Mouse (Mus musculus) lung, postnatal 36 days (tissue): Measurements from ENCODE around the gene Prune1.
A peak's percentile ranks its signal among the peaks of the same experiment; 100 is the strongest.
"Not testable (repeated sequence)": the region's sequence is repeated elsewhere in the genome, so short reads cannot be mapped to it uniquely, and the experiment has no call there.

Experiments used
- DNase-seq: peaks from one replicate; pipeline ENCODE4 v3.0.0; 2022; ENCODE audit warnings: mixed read lengths

Gene Prune1

DNA sequence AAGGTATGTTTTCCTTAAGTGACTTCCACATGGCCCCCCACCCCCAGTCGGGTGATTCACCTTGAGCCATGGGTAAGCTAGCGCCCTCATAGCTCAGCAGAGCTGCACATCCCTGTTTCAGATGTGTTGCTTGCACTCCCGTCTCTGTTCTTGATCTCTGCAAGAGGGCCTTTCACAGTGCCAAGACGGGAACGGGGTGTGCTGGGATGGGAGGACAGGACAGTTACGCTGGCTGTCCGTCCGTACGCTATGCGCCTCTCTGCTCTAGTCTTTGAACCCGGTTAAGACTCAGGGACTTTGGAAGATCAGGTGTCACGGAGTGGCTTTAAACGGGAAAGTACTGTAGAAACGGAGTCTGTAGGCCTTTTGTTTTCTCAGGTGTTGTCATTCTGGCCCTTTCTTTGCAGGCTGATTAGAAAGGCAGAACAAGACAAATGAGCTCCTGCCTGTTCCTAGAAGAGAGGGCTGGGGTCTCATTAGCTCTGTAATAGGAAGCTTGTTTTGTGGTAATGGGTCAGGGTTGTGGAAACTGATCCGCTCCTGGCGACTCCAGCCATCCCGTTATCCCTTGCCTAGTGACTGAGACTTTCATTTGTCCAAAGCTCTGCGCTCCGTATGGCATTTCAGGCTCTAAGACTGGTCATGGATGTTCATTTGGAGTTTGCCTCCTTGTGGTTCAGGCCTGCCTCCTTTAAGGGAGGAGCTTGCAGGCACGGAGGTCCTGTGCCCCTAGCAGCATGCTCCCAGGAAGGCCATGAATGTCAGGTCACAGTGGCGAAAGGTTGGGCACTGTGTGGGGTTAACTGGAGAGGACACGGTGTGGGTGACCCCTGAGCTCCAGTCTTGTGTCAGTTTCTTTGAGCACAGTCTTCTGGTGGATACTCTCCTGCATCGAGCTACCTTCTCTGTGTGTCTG lies 46.2 kb downstream of the Prune1 start:
- DNase-seq = no peak

DNA sequence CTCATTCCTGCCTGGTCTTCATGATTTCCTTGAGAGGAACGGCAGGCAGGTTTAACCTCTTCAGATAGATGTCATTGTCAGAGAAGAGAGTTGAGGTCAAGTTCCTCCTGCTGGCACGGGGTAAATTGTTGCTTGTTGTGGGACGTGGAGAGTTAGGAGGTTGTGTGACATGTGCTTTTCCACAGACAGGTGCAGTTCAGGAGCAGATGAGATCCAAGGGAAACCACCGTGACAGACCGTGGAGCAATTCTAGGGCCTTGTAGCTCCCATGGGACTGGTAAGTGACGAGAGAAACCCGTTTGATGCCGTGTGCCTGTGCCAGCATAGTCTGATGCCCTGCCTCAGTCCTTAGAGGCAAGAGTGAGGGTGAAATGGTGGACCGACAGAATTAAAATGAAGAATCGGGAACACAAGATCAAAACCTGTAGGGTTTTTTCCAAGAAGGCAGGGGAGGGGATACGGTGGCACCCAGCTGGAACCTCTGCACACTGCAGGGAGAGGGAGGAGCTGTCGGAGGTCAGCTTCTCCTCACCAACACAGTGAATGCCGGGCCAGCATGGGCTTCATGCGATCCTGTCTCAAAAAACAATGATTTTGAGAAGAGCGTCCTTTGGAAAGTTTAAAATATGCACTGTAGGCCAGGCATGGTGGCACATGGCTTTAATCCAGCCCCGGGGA lies 48.4 kb downstream of the Prune1 start:
- no peak for DNase-seq

DNA sequence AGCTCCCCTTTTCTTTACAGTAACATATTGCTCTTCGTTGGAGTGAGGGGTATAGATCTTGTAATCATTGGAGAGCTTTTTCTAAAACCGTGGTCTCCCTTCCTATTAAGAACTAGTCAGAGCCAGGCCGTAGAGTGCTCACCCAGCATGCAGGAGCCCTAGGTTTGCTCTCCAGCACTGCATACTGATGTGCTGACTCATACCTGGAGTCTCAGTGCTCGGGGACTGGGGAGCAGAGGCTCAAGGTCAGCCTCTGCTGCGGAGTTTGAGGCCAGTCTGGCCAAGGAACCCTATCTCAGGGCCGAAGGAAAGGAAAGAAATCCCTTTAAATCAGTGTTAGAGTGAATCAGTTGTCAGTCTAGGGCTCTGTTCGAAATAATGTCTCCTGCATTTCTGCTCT lies 49.1 kb downstream of the Prune1 start:
- peak; percentile 58 for DNase-seq

DNA sequence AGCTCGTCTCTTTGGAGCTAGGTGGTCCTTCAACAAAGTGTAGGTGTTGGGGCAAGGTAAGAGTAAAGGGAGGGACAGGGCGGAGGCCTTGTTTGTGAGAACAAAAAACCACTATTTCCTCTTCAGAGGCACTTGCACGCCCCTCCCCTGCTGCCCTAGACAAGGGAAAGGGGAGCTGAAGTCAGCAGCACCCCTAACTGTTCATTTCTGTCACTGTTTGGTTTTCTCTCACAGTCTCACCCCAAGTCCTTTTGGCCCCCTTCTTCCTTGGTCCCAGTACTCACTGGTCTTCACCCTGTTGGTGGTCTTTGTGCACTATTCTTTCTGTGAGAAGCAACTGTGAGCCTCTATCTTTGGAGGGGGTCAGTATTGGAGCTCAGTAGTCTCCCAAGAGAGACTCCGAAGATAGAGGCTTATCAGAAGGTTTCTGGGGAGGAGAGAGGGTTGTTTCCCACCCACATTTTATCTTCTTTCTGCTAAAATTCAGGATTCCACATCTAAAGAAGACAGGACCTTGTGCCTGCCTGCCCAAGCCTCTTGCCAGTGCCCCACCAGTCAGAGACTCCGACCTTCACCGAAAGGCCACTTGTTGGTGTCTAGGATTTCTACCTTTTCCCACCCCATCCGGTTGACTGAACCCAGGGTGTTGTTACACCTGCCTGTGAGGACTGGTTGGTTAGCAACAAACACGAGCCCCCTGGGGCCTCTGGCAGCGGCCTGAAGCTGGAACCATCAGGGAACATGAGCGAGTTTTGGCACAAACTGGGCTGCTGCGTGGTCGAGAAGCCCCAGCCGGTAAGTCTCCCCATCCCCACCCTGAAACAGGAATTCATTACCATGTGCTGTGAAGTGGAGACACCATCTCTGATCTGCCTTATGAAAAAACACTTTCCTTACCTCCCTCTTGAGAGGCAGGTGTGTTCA lies 50.3 kb downstream of the Prune1 start, which contains the start of gene Mllt11:
Gene Mllt11 (minus strand): TSS at position 874 of the 924 bp plus-strand sequence.
- peak; percentile 69 for DNase-seq

DNA sequence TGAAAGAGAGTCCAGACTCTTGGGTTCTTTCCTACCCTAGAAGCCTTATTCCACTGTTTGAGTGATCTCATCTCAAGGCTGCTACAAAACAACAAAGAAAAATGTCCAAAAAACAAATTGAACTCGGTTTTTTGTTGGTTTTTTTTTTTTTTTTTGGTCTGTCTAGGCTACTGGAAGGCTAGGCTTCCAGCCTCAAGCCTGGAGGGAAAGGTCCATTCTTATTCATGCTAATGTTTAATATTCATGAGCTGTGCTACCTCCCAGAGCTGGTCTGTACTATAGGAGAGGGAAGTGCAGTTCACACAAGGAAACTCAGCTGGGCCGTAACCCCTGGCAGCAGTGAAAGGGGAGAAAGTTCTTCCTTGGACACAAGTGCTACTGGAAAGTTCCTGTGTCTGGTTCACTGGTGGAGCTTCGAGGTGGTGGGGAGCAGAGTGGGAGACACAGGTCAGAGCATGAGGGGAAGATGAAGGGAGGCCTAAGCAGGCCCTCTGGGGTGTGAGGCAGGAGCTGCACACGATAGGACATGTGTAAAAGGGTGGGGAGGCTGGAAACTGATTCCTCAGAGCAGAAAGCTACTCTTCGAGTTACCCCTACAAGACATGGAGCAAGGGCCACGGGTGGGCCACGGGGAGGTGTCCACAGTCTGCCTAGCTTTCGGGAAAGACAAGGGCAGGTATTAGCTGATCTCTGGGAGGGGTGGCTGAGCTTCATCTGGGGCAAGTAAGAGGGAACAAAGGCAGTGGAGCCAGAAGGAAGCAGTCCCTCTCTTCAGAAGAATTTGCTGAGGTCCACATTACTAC lies 51.2 kb downstream of the Prune1 start:
- peak; percentile 42 for DNase-seq

DNA sequence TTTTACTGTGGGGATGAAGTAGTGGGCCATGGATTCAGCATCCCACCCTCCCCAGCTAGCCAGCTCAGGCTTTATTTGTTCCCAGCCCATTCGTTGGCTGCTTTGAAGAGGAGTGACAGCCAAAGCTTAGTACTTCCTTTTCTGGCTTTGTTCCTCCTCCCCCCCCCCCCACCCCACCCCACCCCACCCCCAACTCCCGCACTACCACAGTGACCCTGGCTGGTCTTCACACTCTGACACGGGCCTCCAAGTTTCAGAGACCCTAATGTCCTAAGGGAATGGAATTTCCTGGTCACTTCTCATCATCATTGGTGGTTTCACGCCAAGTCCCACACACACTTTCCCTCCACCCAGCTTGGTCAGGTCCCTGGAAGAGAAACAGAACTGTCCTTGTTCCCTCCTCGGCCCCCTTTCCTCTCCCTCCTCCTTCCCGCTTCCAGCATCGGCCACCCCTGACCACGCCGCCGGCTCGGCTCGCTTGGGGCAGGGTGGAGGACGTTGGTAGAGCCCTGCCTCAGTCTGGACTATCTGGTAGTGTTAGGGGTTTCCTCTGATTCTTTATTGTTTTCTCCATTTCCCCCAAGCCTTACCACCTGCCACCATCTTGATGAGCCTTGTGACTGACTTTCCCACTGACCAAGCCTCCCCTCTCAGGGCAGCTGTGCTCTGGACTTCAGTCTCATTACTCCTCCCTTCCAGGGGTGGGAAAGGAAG lies 51.9 kb downstream of the Prune1 start:
- DNase-seq = peak; percentile 68

DNA sequence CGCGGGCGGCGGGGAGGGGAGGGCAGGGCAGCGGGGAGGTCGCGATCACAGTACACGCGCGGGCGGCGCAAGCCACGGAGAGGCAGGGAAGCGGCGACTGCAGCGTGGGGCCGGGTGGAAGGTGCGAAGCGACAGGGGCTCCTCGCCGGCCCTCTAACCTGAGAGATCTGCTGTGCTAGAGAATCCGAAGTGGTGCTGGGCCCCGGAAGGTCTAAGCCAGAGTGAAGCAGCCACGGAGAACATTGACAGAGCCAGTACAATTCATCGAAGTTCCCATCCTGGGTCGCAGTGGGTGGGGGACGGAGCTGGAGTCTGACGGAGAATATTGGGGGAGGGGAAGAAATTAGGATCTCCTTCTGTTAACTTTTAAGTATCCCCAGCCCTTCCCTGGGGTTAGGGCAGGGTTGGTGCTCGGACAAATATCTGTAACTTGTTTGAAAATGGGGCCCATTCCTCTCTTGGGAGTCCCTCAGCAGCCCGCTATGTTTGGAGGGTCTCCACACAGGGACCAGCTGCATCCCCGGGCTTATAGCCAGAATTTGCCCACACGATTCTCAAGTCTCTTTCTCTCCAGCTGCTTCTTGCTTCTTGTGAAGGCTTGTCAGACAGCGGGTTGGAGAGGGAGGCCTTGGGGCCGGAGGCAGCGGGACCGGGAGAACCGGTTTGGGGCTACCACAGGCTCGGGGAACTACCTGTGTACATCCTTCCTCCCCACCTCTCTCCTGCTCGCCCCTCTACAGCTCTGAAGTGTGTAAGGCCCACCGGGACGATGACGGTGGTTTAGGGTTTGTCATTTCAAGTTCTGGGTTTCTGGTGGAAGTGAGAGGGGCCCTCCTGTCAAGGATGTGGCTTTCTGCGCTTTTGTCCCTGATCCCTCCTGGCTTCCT lies 52.7 kb downstream of the Prune1 start:
- peak; percentile 75 for DNase-seq

DNA sequence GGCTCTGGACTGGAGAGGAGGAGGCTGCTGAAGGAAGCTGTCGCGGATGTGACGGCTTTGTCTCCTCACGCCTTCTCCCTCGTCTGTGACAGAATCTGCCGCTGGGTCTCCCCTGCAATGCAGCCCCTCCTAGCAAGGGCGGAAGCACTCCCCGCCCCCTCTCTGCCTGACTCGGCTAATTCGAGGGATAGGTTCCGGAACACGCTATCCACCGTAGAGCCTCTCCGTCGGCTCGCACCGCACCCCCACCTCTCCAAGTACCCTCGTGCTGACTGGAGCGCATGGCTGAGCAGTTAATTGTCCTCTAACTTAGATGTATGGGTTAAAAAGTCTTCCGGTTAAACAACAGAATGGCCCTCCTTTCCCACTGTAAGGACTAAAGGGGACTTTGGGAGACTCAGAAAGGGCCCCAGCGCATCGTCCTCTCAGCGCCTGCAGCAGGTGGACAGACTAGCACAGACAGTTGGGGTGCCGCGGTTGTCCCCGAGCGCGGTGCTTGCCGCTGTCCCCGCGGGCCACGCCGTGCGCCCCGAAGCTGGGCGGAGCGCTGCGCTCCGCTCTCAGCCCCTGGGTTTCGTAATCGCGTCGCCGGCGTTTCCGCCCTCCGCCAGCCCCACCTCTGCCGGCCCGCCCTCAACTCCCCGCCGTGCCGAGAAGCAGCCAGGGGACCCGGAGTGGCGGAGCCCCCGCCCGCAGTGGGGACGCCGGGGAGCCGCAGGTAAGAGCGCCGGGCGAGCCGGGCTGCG lies 53.6 kb downstream of the Prune1 start, which contains the start of gene Cdc42se1:
Gene Cdc42se1 (plus strand): TSS at position 585 of the 746 bp plus-strand sequence.
- peak; percentile 90 for DNase-seq

DNA sequence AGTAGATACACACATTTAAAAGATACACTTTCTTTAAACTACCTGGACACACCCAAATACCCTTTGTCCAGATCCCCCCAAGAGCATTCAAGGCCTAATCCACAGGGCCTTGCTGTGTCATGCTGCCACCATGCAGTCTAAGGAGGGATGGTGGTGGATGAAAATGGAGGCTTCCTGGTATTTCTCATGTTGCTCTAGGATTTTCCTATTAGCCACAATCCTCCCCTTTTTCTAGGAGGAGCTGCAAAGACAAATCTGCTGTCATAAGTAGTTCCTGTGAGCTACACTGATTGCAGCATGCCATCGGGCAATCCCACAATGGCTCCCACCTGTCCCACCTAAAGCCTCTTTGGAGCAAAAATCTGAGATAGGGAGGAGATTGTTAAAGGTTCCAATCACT lies 54.7 kb downstream of the Prune1 start:
- no peak for DNase-seq

DNA sequence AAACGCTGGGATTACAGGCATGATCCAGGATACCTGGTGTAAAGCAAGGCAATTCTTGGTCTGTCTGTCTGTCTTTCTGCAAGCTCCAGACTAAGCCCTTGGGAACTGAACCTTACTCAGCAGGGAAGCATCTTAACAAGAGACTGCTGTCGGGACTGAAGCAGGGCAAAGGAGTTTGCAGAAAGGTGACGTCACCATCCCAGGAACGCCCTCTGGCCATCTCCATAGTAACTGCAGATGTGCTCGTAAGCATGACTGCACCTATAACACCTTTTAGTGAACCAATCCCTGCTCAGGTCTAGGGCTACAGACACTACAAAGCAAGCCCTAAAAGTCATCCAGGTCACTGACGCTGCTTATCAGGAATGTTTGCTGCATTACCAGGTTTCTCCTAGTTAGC lies 57.6 kb downstream of the Prune1 start:
- peak; percentile 40 for DNase-seq

DNA sequence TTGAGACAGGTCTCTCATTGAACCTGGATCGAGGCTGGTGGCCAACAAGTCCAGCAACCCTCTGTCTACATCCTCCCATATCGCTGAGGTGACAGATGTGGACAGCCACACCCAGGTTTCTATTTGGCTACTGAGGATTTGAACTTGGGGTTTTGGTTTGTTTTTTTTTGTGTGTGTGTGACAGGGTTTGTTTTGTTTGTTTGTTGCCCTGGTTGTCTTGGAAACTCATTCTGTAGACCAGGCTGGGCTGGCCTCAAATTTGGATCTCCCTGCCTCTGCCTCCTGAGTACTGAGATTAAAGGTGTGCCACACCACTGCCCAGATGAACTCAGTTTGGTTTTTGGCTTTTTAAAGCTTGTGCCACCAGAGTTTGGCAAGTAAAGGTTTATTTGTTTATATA lies 58.8 kb downstream of the Prune1 start:
- no peak for DNase-seq

DNA sequence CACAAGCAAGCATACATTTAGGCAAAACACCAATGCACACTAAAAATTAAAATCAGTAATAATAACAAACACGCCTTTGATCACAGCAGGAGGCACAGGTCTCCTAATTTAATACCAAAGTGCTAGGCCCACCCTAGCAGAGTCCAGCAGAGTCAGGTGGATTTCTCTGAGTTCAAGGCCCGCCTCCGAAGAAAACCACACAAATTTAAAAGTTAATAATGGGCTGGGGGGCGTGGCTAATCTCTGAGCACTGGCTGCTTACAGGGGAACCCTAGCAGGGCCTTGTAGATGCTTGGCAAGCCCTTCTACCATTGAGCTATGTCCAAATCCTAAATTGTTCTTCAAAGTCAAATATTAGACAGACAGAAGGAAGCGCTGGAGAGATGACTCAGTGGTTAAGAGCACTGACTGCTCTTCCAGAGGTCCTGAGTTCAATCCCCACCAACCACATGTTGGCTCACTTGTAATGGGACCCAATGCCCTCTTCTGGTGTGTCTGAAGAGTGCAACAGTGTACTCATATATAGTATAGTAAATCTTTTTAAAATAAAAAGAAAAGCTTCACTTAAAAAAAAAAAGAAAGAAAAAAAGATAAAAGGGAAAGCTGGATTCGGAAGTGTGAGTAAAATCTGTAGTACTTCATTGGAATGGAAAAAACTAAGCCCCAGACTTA lies 63.3 kb downstream of the Prune1 start:
- DNase-seq = peak; percentile 15

DNA sequence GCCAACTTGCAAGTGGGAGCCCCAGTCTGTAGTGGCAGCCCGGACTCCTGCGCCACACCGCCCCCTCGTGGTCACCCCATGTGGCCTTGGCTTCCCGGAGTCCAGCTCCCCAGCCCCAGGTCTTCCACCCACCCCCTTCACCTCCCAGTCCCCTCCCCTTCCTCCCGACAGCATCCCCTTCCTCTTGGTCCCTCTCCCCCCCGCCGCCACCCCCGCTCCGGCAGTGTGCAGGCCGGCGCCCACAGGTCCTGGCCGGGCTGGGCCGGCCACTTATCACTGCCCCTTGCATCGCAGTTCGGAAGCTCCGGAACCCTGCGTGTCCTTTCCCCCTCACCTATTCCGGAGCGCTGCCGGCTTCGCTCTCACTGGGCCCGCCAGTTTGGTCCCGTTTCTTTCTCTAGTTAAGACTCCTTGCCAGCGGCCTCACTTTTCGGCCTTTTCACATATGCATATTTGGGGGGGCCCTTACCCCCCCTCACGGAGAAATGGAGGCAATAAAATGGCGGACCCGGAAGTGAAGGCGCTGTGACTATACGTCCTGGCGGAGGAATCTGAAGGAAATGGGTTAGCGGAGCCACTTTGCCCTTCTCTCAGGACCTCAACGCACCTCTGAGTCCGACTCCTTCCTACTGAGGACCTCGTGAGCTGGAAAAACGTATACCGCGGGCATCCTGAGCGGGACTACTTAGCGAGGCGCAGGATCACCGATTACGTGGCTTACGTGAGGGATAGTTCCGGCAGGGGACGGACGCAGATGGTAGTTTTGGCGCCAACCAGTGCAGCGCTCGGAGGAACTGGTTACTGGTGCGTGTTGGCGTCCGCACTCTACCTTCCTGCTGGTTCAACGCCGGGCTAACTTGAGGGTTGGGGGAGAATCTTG lies 64.4 kb downstream of the Prune1 start, which contains the start of gene Gabpb2:
Gene Gabpb2 (minus strand): TSS at position 662 of the 880 bp plus-strand sequence.
- DNase-seq = peak; percentile 97

DNA sequence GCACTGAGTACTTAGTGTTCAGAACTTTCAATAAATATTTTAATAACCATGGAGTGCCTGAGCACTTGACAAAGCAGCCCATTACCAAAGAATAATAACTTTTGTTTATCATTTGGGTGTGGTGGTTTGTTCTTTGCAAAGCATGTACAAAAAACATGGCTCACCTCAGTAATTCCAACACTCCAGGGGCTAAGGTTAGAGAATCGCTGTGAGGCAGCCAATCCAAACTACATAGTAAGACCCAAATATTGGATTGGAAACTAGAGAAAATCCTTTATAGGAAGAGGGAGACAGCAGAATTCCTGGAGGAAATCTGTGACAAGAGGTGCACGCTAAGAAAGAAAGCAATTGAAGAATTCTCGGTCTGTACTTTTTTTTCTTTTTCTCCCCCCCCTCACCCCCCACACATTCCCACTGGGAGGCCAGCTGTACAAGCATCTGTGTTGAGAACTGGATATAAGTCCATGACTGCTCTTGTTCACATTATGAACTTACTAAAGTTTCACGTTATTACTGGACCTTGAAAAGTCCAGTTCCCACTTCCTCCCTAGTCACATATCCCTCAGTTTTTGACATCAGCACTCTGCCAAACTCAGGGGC lies 65.1 kb downstream of the Prune1 start:
- DNase-seq = no peak

DNA sequence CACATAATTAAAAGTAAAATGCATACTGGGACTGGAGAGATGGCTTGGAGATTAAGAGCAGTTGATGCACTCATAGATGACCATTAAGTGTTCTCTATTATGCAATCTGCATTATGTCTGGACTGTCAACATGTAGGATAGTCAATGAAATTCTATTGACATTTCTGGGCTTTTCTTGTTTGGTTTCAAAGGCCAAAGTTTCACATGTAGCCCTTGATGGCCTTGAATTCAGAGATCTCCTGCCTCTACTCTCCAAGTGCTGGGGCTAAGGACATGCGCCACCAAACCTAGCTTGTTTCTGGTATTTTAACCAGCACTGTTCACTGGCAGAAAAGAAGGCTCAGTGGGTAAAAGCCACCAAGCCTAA lies 68.3 kb downstream of the Prune1 start:
- DNase-seq = no peak

DNA sequence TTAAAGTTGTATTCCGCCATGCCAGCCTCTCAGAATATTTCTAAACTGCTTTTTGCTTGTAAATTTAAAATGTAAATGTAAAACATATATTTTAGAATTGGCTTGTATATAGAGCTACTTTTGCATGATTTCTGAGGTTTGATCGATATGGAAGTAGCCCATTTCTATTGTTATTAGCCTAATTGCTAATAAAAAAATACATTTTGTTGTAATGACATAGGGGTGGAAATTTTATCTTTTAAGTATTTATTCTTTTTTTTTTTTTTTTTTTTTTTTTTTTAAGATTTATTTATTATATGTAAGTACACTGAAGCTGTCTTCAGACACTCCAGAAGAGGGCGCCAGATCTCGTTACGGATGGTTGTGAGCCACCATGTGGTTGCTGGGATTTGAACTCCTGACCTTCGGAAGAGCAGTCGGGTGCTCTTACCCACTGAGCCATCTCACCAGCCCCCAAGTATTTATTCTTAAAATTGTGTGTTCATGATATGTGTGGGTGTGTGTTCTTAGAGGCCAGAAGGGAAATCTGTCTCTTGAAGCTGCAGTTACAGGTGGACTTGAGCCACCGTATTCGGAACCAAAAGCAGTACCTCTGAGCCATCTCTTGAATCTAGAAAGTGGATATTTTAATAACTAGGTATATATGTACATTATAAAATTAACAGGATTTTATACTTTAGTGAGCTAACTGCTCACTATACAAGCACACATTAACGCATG lies 68.8 kb downstream of the Prune1 start:
- not testable (repeated sequence) for DNase-seq

DNA sequence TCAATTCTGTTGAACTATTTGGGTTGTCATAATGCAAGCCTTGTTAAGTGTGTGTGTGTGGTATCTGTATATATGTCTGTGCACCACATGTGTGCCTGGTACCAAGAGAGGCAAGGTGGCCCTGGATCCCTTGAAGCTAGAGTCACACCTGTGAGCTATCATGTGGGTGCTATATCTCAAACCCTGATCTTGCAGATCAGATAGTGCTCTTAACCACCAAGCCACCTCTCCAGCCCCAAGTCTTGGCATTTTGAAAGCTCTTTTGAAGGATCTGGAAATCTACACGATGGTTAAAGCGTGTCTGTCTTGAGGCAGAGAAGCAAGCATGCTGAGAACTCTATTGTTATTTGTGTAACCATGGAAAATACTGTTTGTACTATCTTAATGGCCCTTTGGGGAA lies 71.3 kb downstream of the Prune1 start:
- no peak for DNase-seq
